Mouse (Mus musculus) forebrain, embryonic 16.5 days (tissue): Measurements from ENCODE around the gene Itpr2. TPM values are rescaled to one million over a fixed set of nuclear protein-coding genes. Genes with fewer than 3 reads are reported as not detected.

Source experiments
- ATAC-seq: fragments of 200-750 bp; cut with Nextera tagmentation; 2 replicates; pipeline ENCODE4 v1.8.0; 2017; ENCODE audit warnings: mild to moderate bottlenecking, moderate library complexity
- H3K27ac ChIP-seq: fragments of 300-500 bp; sonication (generic); 2 replicates; pipeline ENCODE4 v1.5.1; 2014; ENCODE audit warnings: low read length, control low read depth
- H3K27me3 ChIP-seq: fragments of 300-500 bp; sonication (generic); replicated peaks from 2 replicates; pipeline ENCODE4 v1.6.1; 2014; ENCODE audit warnings: low read length; ENCODE audit not compliant: control insufficient read depth, insufficient read depth
- H3K36me3 ChIP-seq: fragments of 300-500 bp; sonication (generic); 2 replicates; pipeline ENCODE4 v1.6.1; 2014; ENCODE audit not compliant: control insufficient read depth, insufficient read depth
- H3K4me1 ChIP-seq: fragments of 300-500 bp; sonication (generic); replicated peaks from 2 replicates; pipeline ENCODE4 v1.6.1; 2014; ENCODE audit warnings: low read length; ENCODE audit not compliant: control insufficient read depth, insufficient read depth
- H3K4me2 ChIP-seq: fragments of 300-500 bp; sonication (generic); 2 replicates; pipeline ENCODE4 v1.6.1; 2014; ENCODE audit warnings: mild to moderate bottlenecking, low read length, control low read depth
- H3K4me3 ChIP-seq: fragments of 300-500 bp; sonication (generic); replicated peaks from 2 replicates; pipeline ENCODE4 v1.5.1; 2014; ENCODE audit warnings: mild to moderate bottlenecking, low read length, control low read depth
- H3K9ac ChIP-seq: fragments of 300-500 bp; sonication (generic); replicated peaks from 2 replicates; pipeline ENCODE4 v1.6.1; 2014; ENCODE audit warnings: low read depth, low read length, control low read depth
- H3K9me3 ChIP-seq: fragments of 300-500 bp; sonication (generic); 2 replicates; pipeline ENCODE4 v1.6.1; 2016; ENCODE audit warnings: low read length; ENCODE audit not compliant: control insufficient read depth
- WGBS: fragments of 180-500 bp; shearing (Covaris S2); extraction: QIAGEN DNeasy Blood & Tissue Kit; methylation state at CpG from one replicate; pipeline ENCODE4 v1.1.7; 2014; 5-methylcytosine and 5-hydroxymethylcytosine counted together
- polyA plus RNA-seq: library from polyadenylated mRNA; unstranded; fragments of >200 nt; fragmentation: Nextera tagmentation; extraction: Ambion mirVana; gene quantifications from 2 replicates; pipeline ENCODE4 v1.2.1, GENCODE M21; 2015

Gene Itpr2
- polyA plus RNA-seq, 1 experiment from 2014 or later, result 4.7 TPM

DNA sequence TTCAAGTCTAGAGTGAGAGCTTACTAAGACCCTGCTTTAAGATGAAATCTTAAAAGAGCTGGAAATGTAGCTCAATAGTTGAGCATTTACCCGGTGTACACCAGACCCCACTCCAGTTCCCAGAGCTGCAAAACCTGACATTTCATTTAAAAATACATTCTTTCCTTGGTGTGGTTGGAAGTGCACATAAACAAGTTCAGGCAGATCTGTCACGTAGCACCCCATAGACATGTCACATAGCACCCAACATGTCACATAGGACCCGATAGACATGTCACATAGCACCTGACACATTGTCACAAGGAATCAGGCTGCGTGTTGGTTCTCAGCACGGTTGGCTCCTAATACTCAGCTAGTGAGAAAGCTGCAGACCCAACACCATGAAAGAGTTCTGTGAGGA is 33.5 kb upstream of the Itpr2 start:
- H3K27me3 ChIP-seq, result no peaks in the 10 kb centered on the region
- no peak overlapping the region for H3K27ac ChIP-seq
- no peaks in the 10 kb centered on the region for H3K36me3 ChIP-seq
- no peaks in the 10 kb centered on the region for H3K4me1 ChIP-seq
- 96% methylated on average over 5 of the region's 5 CpGs for WGBS
- no peak overlapping the region for H3K9ac ChIP-seq
- no peaks in the 10 kb centered on the region for H3K9me3 ChIP-seq
- no peak overlapping the region for H3K4me3 ChIP-seq
- ATAC-seq, result no peak
- no peak overlapping the region for H3K4me2 ChIP-seq

DNA sequence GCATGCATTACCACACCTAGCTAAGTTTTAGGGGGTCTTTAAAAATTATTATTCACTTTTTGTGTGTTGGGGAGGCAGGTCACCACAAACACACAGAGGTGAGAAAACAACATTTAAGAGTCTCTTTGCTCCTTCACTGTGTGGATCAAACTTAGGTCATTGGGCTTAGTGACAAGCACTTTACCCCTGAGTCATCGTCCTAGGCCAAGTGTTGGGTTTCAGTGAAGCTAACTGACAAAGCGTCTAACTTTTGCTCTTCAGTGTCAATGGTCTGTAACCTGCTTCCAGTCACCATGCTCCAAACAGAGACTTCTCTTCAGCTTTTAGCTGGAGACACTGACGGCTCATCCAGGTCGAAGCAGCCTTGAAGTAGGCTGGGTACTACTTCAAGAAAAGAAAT is 31.1 kb upstream of the Itpr2 start:
- ATAC-seq, result no peak
- no peaks in the 10 kb centered on the region for H3K36me3 ChIP-seq

DNA sequence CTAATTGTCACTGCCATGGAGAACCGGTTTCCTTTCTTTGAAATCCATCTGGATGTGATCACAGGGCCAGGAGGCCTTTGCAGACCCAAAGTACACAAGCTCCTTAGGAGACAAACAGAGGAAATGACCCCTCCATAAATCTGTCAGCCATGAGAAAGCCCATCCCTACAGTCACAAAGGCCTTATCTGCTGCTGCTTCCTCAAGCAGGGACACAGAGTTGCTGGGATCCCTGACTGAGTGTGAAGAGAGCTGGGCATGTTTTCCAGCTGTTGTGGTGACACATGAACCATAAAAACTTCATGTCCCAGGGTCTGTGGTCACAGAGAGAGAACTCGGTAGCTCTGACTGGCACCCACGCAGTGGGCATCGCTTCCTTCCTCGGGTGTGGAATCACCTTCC is 28.7 kb upstream of the Itpr2 start:
- 88% methylated on average over 5 of the region's 5 CpGs for WGBS
- Histone ChIP-seq H3K4me2 (no peak overlapping the region), H3K27me3 (no peaks in the 10 kb centered on the region), H3K36me3 (no peaks in the 10 kb centered on the region), H3K4me1 (no peaks in the 10 kb centered on the region), H3K9me3 (no peaks in the 10 kb centered on the region), H3K27ac (no peak overlapping the region), H3K9ac (no peak overlapping the region), H3K4me3 (no peak overlapping the region)
- no peak for ATAC-seq

More for the DNA sequence above, 31.1 kb upstream of the Itpr2 start:
- Histone ChIP-seq H3K4me3 (no peak overlapping the region), H3K27me3 (no peaks in the 10 kb centered on the region), H3K9me3 (no peaks in the 10 kb centered on the region), H3K4me2 (no peak overlapping the region), H3K9ac (no peak overlapping the region), H3K4me1 (no peaks in the 10 kb centered on the region), H3K27ac (no peak overlapping the region)
- 93% methylated on average over 4 of the region's 4 CpGs for WGBS

DNA sequence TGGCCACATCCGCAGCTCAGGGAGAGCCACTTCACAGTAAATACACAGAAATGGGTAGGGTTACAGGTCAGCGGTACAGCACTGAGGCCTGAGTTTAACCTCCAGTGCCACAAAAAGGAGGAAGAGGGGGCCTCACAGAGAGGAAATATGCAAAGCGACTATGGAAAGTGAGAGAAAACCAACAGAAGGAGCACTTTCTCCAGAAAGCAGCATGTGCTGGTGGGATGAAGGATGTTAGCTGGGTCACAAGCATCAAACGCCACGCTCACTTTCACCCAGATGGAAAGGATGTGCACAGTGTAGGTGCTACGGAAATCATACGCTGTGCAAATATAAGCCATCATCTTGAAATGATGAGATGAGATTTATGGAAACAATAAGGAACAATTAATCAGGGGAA is 28.3 kb upstream of the Itpr2 start:
- no peaks in the 10 kb centered on the region for H3K27me3 ChIP-seq
- no peak overlapping the region for H3K27ac ChIP-seq
- WGBS, result 93% methylated on average over 7 of the region's 7 CpGs
- H3K4me3 ChIP-seq, result no peak overlapping the region
- H3K36me3 ChIP-seq, result no peaks in the 10 kb centered on the region
- no peak overlapping the region for H3K9ac ChIP-seq
- H3K4me1 ChIP-seq, result no peaks in the 10 kb centered on the region
- no peak for ATAC-seq
- no peak overlapping the region for H3K4me2 ChIP-seq
- no peaks in the 10 kb centered on the region for H3K9me3 ChIP-seq

DNA sequence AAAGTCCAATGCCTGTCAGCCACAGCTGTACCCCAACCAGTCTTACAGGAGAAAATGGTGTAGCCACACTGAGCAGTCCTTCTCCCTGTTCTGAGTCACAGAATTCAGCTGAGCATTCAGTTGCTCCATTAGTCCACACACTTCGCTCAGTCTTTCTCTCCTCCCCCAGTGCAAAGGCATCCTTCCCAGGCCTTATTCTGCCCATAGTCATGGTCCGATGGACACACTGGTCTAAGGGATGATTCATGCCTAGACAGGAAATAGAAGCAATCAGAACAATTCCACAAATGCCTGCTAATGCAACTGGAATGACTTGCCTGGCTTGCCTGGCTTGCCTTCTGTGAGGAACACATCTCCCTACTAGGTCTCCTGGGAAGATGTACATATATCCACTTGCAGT is 25.5 kb upstream of the Itpr2 start:
- Histone ChIP-seq H3K4me1 (no peaks in the 10 kb centered on the region), H3K27ac (no peak overlapping the region), H3K36me3 (no peaks in the 10 kb centered on the region), H3K27me3 (no peaks in the 10 kb centered on the region), H3K9me3 (no peaks in the 10 kb centered on the region), H3K4me2 (no peak overlapping the region), H3K9ac (no peak overlapping the region), H3K4me3 (no peak overlapping the region)
- 98% methylated on average over 2 of the region's 2 CpGs for WGBS
- no peak for ATAC-seq

- Histone ChIP-seq H3K27ac (no peak overlapping the region), H3K27me3 (no peaks in the 10 kb centered on the region)
- no peak for ATAC-seq
Observed at GRCm38 (mm10) chr6:146525500-146525899, 23.5 kb upstream of the Itpr2 start.

DNA sequence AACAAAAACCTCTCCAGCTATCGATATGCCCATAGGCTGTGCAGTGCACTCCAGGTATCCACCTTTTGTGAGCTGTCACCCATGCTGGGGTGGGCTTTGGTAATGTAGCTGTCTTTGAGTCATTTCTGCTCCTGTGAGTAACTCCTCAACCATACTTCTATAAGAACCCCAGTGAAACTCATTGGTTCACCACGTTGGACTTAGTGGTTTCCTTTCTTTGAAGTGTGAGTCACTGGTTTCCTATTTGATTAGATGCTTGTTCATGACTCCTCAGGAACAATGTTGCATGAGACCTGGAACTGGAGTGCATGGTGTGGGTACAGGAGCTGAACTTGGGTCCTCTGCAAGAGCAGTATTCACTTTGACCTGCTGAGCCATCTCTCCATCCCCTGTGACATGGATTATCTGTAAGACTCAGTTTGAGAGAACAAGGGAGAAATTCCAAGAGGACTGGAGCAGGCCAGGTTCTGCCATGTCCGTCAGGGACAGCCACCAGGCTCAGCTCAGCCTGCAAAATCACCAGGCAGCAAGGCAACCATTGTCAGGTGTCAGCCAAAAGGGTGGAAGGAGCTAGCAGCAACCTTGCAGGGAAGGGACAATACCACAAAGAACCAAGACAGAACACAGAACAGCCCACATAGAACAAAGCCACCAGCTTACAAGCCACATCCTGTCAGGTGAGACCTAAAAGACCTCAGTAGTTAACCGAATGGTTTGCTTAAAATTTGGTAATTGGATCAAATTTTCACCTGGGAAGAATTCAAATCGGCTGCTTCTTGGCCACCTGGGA is 19.6 kb upstream of the Itpr2 start:
- Histone ChIP-seq H3K4me2 (no peak overlapping the region), H3K27ac (no peak overlapping the region), H3K27me3 (no peaks in the 10 kb centered on the region), H3K36me3 (no peaks in the 10 kb centered on the region), H3K9ac (no peak overlapping the region), H3K9me3 (no peaks in the 10 kb centered on the region), H3K4me1 (no peaks in the 10 kb centered on the region), H3K4me3 (no peak overlapping the region)
- no peak for ATAC-seq
- 83% methylated on average over 5 of the region's 5 CpGs for WGBS

More at GRCm38 (mm10) chr6:146525500-146525899, 23.5 kb upstream of the Itpr2 start:
- H3K4me2 ChIP-seq, result no peak overlapping the region
- no peak overlapping the region for H3K9ac ChIP-seq
- no peaks in the 10 kb centered on the region for H3K4me1 ChIP-seq
- no peaks in the 10 kb centered on the region for H3K9me3 ChIP-seq
- 90% methylated on average over 2 of the region's 2 CpGs for WGBS
- H3K36me3 ChIP-seq, result no peaks in the 10 kb centered on the region
- no peak overlapping the region for H3K4me3 ChIP-seq

DNA sequence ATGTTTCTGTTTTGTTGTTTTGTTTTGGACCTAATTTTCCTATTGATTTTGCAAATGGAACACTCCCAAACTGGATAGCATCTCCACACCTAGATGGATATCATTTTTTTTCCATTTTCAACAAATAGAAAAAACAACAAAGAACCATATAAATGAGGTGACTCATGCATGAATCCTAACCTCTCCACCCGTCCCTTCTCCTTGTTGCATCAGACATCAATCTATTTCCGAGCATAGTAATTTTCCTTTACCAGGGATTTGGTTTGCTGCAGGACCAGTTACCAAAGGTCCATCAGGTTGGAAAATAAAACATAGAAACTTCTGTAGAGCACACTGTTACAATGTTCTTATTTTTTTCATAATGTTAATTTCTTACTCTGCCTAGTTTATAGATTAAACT is 17.0 kb upstream of the Itpr2 start:
- 68% methylated on average over 2 of the region's 2 CpGs for WGBS

GRCm38 (mm10) chr6:146515936-146516335 is 13.9 kb upstream of the Itpr2 start:
- Histone ChIP-seq H3K27me3 (no peaks in the 10 kb centered on the region), H3K4me2 (no peak overlapping the region), H3K27ac (no peak overlapping the region), H3K4me3 (no peak overlapping the region), H3K9me3 (no peaks in the 10 kb centered on the region), H3K9ac (no peak overlapping the region), H3K36me3 (no peaks in the 10 kb centered on the region), H3K4me1 (no peaks in the 10 kb centered on the region)
- no peak for ATAC-seq
- 89% methylated on average over 6 of the region's 6 CpGs for WGBS

More for the DNA sequence above, 17.0 kb upstream of the Itpr2 start:
- H3K27ac ChIP-seq, result no peak overlapping the region
- no peak overlapping the region for H3K4me3 ChIP-seq
- H3K36me3 ChIP-seq, result no peaks in the 10 kb centered on the region
- no peaks in the 10 kb centered on the region for H3K4me1 ChIP-seq
- H3K9me3 ChIP-seq, result no peaks in the 10 kb centered on the region
- no peak for ATAC-seq
- no peak overlapping the region for H3K4me2 ChIP-seq
- H3K9ac ChIP-seq, result no peak overlapping the region
- no peaks in the 10 kb centered on the region for H3K27me3 ChIP-seq

DNA sequence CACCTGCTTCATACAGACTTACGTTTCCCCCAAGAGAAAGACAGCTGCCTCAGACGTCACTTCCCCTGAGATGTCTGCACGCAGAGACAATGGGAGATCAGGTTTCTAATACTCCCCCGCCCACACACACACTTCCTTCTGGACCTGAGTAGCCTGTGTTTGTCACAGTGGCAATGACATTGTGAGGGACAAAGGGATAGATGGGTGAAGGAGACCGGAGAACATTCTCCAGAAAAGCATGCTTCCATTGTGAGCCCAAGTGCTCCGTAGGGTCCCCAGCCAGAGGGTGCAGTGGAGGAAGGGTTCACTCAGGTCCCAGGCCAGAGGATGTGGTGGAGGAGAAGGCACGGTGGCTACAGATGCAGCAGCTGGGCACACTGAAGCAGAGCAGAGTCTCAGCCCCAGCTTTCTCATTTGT is 12.5 kb upstream of the Itpr2 start:
- no peaks in the 10 kb centered on the region for H3K27me3 ChIP-seq
- no peak overlapping the region for H3K9ac ChIP-seq
- no peaks in the 10 kb centered on the region for H3K36me3 ChIP-seq
- no peak overlapping the region for H3K27ac ChIP-seq
- H3K4me3 ChIP-seq, result no peak overlapping the region
- 49% methylated on average over 7 of the region's 7 CpGs for WGBS
- ATAC-seq, result no peak
- no peak overlapping the region for H3K4me2 ChIP-seq
- no peaks in the 10 kb centered on the region for H3K9me3 ChIP-seq
- no peaks in the 10 kb centered on the region for H3K4me1 ChIP-seq
